Mouse (Mus musculus) urinary bladder, postnatal 36 days (tissue): ENCODE results near the gene Mrps35.

Experiments
- DNase-seq, 2 experiments: peaks; one replicate each; pipeline ENCODE4 v3.0.0; 2022; ENCODE audit warnings: low spot score in 2 of 2, mixed read lengths in 1 of 2

Gene Mrps35

DNA sequence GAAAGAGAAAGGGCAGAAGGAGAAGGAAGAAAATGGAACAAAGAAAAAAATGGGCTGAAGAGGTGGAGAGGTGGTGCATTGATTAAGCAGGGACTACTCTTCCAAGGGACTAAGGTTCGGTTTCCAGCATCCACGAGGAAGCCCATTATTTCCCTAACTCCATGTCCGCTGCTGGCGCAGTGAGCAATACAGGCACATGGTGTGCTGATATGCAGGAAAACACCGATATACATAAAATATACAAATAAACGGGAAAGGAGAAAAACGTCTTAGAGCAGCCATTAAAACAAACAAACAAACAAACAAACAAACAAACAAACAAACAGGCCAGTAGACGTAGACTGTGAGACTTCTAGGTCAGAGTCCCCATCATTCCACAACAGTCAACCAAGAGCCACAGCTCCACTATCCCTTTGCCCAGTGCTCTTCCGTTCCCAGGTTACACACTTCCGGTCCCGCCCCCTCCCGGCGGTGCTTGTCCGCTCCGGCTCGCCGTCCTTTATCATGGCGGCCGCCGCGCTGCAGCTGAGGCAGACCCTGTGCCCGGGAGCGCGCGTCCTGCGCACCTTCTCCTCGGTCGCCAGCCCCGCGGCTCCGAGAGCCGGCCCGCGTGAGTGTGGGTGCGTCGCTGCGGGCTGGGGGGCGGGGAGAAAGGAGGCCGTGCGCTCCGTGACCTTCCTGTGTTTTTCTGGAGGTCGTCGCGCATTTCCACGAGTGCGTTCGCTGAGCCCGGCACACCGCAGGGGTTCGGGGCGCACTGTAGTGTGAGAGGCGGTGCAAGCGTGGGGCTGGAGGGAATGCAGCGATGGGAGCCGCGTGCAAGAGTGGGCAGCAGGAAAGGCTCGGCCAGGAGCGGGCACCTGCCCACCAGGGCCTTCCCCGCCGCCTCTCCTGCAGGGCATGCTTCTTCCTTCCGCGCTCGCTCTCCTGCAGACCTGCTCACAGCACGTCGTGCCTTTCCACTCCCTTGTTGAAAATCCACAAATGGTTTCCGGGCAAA lies at the start of gene Mrps35:
Gene Mrps35, plus strand, starts transcription at position 474 of the 1,000 bp plus-strand sequence.
- peak; percentile 80 to 89 for DNase-seq

GRCm38 (mm10) chr6:146994236-146994635 lies 48.3 kb upstream of the Mrps35 start:
- DNase-seq: peak in 1 of 2 experiments; percentile 44

DNA sequence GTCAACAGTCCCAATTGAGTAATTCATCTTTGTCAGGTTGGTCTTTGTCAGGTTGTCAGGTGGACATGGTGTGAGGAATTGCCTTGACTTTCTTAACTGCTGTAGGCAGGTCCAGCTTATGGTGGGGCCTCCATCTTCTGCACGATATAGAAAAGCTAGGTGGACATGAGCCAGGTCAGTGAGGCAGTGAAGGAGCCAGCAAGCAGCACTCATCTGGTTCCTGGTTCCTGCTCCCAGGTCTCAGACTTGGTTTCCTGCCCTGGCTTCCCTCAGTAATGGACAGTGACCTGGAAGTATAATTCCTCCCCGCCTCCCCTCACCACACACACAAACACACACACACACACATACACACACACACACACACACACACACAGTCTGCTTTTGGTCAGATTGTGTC lies 47.2 kb upstream of the Mrps35 start:
- DNase-seq: no peak

- DNase-seq: no peak
Observed at GRCm38 (mm10) chr6:146995878-146996277, 46.7 kb upstream of the Mrps35 start.

- no peak for DNase-seq
Observed at GRCm38 (mm10) chr6:146997006-146997405, 45.6 kb upstream of the Mrps35 start.

DNA sequence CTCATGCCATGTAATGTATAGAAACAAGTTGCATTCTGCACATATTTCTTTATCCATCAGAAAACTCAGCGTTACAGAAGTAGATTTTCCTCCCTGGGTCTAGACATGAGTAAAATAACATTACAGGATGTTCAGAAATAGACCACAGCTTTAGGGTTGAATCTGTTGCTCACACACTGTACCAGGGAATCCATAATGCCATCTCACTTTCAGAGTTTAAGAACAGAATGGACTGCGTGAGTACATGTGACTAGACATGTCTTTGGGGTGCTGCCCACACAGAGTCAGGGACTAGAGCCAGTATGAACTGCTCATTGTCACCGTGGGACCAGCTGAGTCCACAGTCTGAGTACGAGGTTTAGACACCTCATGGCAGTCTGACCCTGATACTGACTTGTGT lies 43.9 kb upstream of the Mrps35 start:
- DNase-seq: no peak

DNA sequence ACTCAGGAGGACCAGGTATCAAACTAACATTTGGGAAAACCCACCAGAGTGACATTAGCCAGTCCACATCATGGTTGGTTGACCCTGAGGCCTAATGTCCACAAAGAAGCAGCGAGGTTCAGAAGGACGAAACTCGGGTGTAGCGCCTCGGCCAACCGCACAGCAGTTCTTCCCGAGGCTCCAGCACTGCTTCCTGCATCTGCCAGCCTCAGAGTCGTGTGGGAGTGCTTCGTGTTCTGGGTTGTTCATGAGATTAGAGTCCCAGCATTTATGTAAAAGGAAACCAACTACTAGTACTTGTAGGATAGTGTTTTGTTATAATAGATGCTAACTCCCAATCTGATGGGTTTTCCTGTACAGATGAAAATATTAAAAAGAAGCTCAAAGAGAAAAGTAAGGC lies 43.3 kb upstream of the Mrps35 start:
- DNase-seq: no peak

GRCm38 (mm10) chr6:146999755-147000154 lies 42.8 kb upstream of the Mrps35 start:
- DNase-seq: no peak

GRCm38 (mm10) chr6:147008148-147008547 lies 34.4 kb upstream of the Mrps35 start:
- peak in 1 of 2 experiments; percentile 14 for DNase-seq

GRCm38 (mm10) chr6:147010358-147010757 lies 32.2 kb upstream of the Mrps35 start:
- no peak for DNase-seq

DNA sequence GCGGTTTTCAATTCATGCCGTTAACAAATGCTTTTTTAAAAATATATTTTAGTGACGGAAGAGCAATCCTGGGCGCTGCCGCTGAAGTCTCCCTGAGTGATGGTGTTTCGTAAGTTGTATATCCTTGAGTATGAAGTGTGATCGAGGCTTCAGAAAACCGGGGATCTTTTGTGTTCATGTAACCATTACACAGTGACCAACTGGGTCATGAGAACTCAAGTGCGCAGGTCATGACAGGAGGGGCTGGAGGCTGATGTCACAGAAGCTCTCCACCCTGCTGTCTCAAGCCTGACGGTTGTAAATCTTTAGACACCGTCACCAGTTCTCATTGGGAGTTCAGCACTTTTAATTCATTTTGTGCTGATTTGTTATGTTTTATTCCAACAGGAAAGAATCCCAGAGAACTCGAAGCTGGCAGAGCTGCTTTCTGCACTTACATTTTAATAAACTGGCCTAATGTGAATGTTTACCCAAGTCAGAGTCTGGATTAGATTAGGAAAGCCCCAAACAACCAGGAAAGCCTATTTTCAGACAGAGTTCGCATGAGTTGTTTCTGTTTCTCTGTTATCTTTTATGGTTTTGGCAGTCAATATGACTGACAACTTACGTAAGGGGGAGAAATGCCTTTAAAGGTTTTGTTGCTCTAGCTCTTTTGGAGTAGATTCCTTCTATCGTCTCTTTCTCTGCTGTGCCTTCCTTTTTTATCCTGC lies 31.6 kb upstream of the Mrps35 start:
- DNase-seq: no peak

GRCm38 (mm10) chr6:147011555-147011954 lies 31.0 kb upstream of the Mrps35 start:
- peak in 1 of 2 experiments; percentile 16 for DNase-seq

GRCm38 (mm10) chr6:147011977-147012376 lies 30.6 kb upstream of the Mrps35 start:
- no peak for DNase-seq

- DNase-seq: no peak
Observed at GRCm38 (mm10) chr6:147013546-147013945, 29.0 kb upstream of the Mrps35 start.

DNA sequence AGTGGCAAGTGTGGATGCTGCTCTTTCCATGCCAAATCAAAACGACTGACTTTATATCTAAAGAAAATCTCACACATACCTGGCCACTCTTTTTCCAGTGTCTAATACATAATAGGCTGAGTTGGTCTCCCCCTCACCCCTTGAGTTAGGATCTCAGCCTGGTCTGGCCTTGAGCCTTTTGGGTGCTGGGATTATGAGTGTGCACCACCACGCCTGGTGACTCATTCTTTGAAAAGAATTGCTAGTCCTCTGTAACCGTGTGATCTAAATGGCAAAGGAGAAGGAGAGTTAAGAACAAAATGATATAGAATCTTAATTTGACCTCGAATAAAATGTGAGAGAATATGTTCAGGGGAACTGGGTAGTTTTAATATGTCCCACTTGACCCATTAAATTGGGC lies 24.7 kb upstream of the Mrps35 start:
- DNase-seq: no peak

GRCm38 (mm10) chr6:147018364-147018763 lies 24.2 kb upstream of the Mrps35 start:
- DNase-seq: no peak

- DNase-seq: no peak
Observed at GRCm38 (mm10) chr6:147021181-147021580, 21.4 kb upstream of the Mrps35 start.

- DNase-seq: no peak
Observed at GRCm38 (mm10) chr6:147022375-147023132, 20.0 kb upstream of the Mrps35 start.

- no peak for DNase-seq
Observed at GRCm38 (mm10) chr6:147023133-147023395, 19.5 kb upstream of the Mrps35 start.

DNA sequence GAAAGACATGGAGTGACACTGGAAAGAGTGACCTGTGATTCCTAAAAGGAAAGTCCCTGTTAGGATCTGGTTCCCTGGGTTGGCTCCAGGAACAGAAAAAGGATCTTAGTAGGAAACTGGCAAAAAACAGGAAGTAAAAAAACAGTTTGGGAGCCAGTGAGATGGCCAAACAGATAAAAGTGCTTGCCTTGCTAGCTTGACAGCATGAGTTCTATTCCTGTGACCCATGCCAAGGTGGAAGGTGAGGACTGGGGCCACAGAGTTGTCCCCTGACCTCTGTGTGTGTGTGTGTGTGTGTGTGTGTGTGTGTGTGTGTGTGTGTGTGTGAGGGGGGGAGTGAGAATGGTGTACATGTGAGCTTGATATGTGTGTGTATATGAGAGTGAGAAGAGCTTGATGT lies 19.0 kb upstream of the Mrps35 start:
- no peak for DNase-seq

GRCm38 (mm10) chr6:147024761-147025160 lies 17.8 kb upstream of the Mrps35 start:
- DNase-seq: no peak

- no peak for DNase-seq
Observed at GRCm38 (mm10) chr6:147028396-147028795, 14.2 kb upstream of the Mrps35 start.
